Mouse (Mus musculus): ENCODE measurements around the gene Nr4a1. TPM values are rescaled to one million over a fixed set of nuclear protein-coding genes. Genes with fewer than 3 reads are reported as not detected.

Gene Nr4a1
- polyA plus RNA-seq, 1 experiment from 2014 or later: 2.2 TPM

GRCm38 (mm10) chr15:101221298-101222104 is 32.6 kb upstream of the Nr4a1 start:
- DNase-seq (ENCODE audit: low spot score) (peak; percentile 79), ATAC-seq (replicated peaks; ENCODE audit: insufficient number of reproducible peaks, low FRiP score, low TSS enrichment, low read depth) (peak; percentile 50)
- Histone ChIP-seq H3K4me2 (ENCODE audit: low read depth, low read length) (peak overlapping the region; percentile 44), H3K4me3 (ENCODE audit: low read depth, low read length) (peak overlapping the region; percentile 15; the same call in 1 of the 2 replicates), H3K9me3 (replicated peaks; ENCODE audit: control insufficient read depth, low read length) (no peaks in the 10 kb centered on the region), H3K4me1 (ENCODE audit: control insufficient read depth, insufficient read depth, low read length) (peaks cover 9% of the 10 kb centered on the region), H3K36me3 (replicated peaks; ENCODE audit: control insufficient read depth, insufficient read depth, low read depth, low read length) (no peaks in the 10 kb centered on the region), H3K9ac (replicated peaks; ENCODE audit: low read length) (peak overlapping the region; percentile 18), H3K27me3 (ENCODE audit: control insufficient read depth, insufficient read depth, low read length) (0 out of 2 replicates have a peak, but pooled peaks cover 2% of the 10 kb centered on the region), H3K27ac (replicated peaks; ENCODE audit: low read depth, low read length) (peak overlapping the region; percentile 44)
- WGBS: 2% methylated on average over 14 of the region's 14 CpGs

DNA sequence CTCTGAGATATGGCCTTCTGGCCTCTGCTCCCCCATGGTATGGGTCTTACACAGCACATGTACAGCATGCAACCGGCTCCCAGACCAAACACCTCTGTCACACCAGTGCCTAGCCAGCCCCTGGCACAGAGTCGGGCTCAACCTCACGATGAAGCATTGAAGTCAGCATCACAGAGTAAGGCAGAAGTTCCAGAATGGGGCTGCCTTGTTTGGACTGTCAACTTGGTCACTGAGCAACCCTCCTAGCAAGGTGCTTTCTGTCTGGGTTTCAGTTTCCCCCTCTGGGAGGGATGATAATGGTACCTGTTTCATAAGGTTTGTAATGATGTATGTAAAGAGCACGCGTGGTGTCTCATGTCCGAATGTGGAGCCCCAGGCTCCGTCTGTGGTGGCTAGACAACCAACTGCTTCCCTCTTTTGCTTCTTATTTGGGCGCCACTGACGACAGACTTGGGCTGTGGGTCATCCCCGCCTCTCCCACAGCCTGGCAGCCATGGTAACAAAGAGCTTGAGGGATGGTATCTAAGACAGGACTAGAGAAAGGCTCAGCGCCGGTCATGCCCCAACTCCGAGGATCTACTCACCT is 31.1 kb upstream of the Nr4a1 start:
- no peak overlapping the region for H3K27ac ChIP-seq (replicated peaks; ENCODE audit: low read depth, low read length)
- WGBS: 51% methylated on average over 13 of the region's 13 CpGs
- 0 out of 2 replicates have a peak overlapping the region, but pooled peaks have one; percentile 6 for H3K9ac ChIP-seq (replicated peaks; ENCODE audit: low read length)
- no peak for DNase-seq (ENCODE audit: low spot score)
- no peak overlapping the region for H3K4me2 ChIP-seq (ENCODE audit: low read depth, low read length)
- H3K9me3 ChIP-seq (replicated peaks; ENCODE audit: control insufficient read depth, low read length): no peaks in the 10 kb centered on the region
- no peaks in the 10 kb centered on the region for H3K36me3 ChIP-seq (replicated peaks; ENCODE audit: control insufficient read depth, insufficient read depth, low read depth, low read length)
- no peak overlapping the region for H3K4me3 ChIP-seq (ENCODE audit: low read depth, low read length)
- no peak for ATAC-seq (replicated peaks; ENCODE audit: insufficient number of reproducible peaks, low FRiP score, low TSS enrichment, low read depth)
- H3K4me1 ChIP-seq (ENCODE audit: control insufficient read depth, insufficient read depth, low read length): peaks cover 9% of the 10 kb centered on the region
- 0 out of 2 replicates have a peak, but pooled peaks cover 2% of the 10 kb centered on the region for H3K27me3 ChIP-seq (ENCODE audit: control insufficient read depth, insufficient read depth, low read length)

- H3K27me3 ChIP-seq (ENCODE audit: control insufficient read depth, insufficient read depth, low read length): 0 out of 2 replicates have a peak, but pooled peaks cover 2% of the 10 kb centered on the region
- 5% methylated on average over 5 of the region's 5 CpGs for WGBS
- H3K27ac ChIP-seq (replicated peaks; ENCODE audit: low read depth, low read length): peak overlapping the region; percentile 56; the same call in 1 of the 2 replicates
- H3K9ac ChIP-seq (replicated peaks; ENCODE audit: low read length): peak overlapping the region; percentile 87; the same call in 1 of the 2 replicates
- H3K4me1 ChIP-seq (ENCODE audit: control insufficient read depth, insufficient read depth, low read length): peaks cover 9% of the 10 kb centered on the region
- H3K9me3 ChIP-seq (replicated peaks; ENCODE audit: control insufficient read depth, low read length): no peaks in the 10 kb centered on the region
- H3K36me3 ChIP-seq (replicated peaks; ENCODE audit: control insufficient read depth, insufficient read depth, low read depth, low read length): no peaks in the 10 kb centered on the region
- ATAC-seq (replicated peaks; ENCODE audit: insufficient number of reproducible peaks, low FRiP score, low TSS enrichment, low read depth) (peak; percentile 4; the same call in 1 of the 2 replicates), DNase-seq (ENCODE audit: low spot score) (no peak)
- H3K4me3 ChIP-seq (ENCODE audit: low read depth, low read length): peak overlapping the region; percentile 89
- H3K4me2 ChIP-seq (ENCODE audit: low read depth, low read length): peak overlapping the region; percentile 91
Observed at GRCm38 (mm10) chr15:101223596-101223995, 30.5 kb upstream of the Nr4a1 start.

GRCm38 (mm10) chr15:101224006-101224906 is 29.8 kb upstream of the Nr4a1 start, which contains the start of gene Grasp:
TSS of gene Grasp (plus strand) at chr15:101224188.
- Histone ChIP-seq H3K27me3 (ENCODE audit: control insufficient read depth, insufficient read depth, low read length) (0 out of 2 replicates have a peak, but pooled peaks cover 2% of the 10 kb centered on the region), H3K27ac (replicated peaks; ENCODE audit: low read depth, low read length) (peak within 1 kb of the TSS; percentile 56), H3K4me1 (ENCODE audit: control insufficient read depth, insufficient read depth, low read length) (peaks cover 9% of the 10 kb centered on the region), H3K9me3 (replicated peaks; ENCODE audit: control insufficient read depth, low read length) (no peaks in the 10 kb centered on the region), H3K4me3 (ENCODE audit: low read depth, low read length) (peak within 1 kb of the TSS; percentile 89), H3K9ac (replicated peaks; ENCODE audit: low read length) (peak within 1 kb of the TSS; percentile 87), H3K4me2 (ENCODE audit: low read depth, low read length) (peak within 1 kb of the TSS; percentile 91), H3K36me3 (replicated peaks; ENCODE audit: control insufficient read depth, insufficient read depth, low read depth, low read length) (no peaks in the 10 kb centered on the region)
- ATAC-seq (replicated peaks; ENCODE audit: insufficient number of reproducible peaks, low FRiP score, low TSS enrichment, low read depth) (peak; percentile 74), DNase-seq (ENCODE audit: low spot score) (peak; percentile 91)
- WGBS: under 1% methylated on average over 74 of the region's 77 CpGs

DNA sequence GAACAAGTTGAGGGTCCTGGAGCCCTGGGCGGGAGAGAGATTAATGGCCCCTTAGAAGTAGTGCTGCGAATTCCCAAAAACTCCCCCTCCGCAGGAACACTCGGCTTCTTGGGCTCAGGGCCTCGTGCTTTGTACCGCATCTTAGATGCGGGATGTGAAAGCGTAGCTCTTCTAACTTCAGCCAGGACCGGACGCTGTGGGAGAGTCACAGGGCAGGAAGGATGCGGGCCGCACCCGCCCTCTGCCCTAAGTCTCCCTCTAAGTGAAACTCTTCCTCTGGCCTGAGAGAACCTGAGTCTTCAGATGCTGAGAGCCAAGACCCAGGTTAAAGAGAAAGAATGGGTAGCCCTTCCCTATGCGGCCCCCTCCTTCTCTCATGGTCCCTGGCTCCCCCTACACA is 29.1 kb upstream of the Nr4a1 start:
- Histone ChIP-seq H3K4me1 (ENCODE audit: control insufficient read depth, insufficient read depth, low read length) (peaks cover 9% of the 10 kb centered on the region), H3K27ac (replicated peaks; ENCODE audit: low read depth, low read length) (peak overlapping the region; percentile 10; the same call in 1 of the 2 replicates)

DNA sequence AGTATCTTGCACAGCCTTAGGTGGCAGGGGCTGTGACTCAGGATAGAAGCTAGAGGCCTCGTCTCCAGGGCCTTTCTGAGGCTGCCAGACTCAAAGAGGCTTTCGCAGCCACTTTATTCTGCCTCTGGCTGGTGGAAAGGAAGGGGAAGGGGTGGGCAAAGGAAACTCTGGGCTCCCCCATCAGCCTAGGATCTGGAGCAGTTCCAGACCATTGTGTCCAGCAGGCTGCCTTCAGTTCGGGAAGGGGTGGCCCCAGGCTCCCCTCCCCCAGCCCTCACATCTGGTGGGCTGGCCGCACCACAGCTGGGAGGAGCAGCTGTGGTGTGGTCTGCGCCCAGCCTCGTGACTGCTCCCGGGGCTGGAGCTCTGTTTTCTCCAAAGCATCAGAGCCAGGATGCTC is 26.1 kb upstream of the Nr4a1 start:
- 10% methylated on average over 7 of the region's 7 CpGs for WGBS
- no peak overlapping the region for H3K4me3 ChIP-seq (ENCODE audit: low read depth, low read length)
- peak overlapping the region; percentile 81 for H3K27ac ChIP-seq (replicated peaks; ENCODE audit: low read depth, low read length)
- DNase-seq (ENCODE audit: low spot score) (peak; percentile 74), ATAC-seq (replicated peaks; ENCODE audit: insufficient number of reproducible peaks, low FRiP score, low TSS enrichment, low read depth) (0 out of 2 replicates have a peak, but pooled peaks have one; percentile 54)
- H3K9me3 ChIP-seq (replicated peaks; ENCODE audit: control insufficient read depth, low read length): no peaks in the 10 kb centered on the region
- 0 out of 2 replicates have a peak, but pooled peaks cover 2% of the 10 kb centered on the region for H3K27me3 ChIP-seq (ENCODE audit: control insufficient read depth, insufficient read depth, low read length)
- peak overlapping the region; percentile 52 for H3K9ac ChIP-seq (replicated peaks; ENCODE audit: low read length)
- peaks cover 6% of the 10 kb centered on the region for H3K36me3 ChIP-seq (replicated peaks; ENCODE audit: control insufficient read depth, insufficient read depth, low read depth, low read length)
- no peaks in the 10 kb centered on the region; the same call in none of the 2 replicates for H3K4me1 ChIP-seq (ENCODE audit: control insufficient read depth, insufficient read depth, low read length)
- peak overlapping the region; percentile 13; the same call in 1 of the 2 replicates for H3K4me2 ChIP-seq (ENCODE audit: low read depth, low read length)

More for the DNA sequence above, 29.1 kb upstream of the Nr4a1 start:
- H3K4me2 ChIP-seq (ENCODE audit: low read depth, low read length): peak overlapping the region; percentile 91
- WGBS: 2% methylated on average over 14 of the region's 14 CpGs
- 0 out of 2 replicates have a peak, but pooled peaks cover 2% of the 10 kb centered on the region for H3K27me3 ChIP-seq (ENCODE audit: control insufficient read depth, insufficient read depth, low read length)
- no peaks in the 10 kb centered on the region for H3K36me3 ChIP-seq (replicated peaks; ENCODE audit: control insufficient read depth, insufficient read depth, low read depth, low read length)
- H3K4me3 ChIP-seq (ENCODE audit: low read depth, low read length): peak overlapping the region; percentile 89
- DNase-seq (ENCODE audit: low spot score) (no peak), ATAC-seq (replicated peaks; ENCODE audit: insufficient number of reproducible peaks, low FRiP score, low TSS enrichment, low read depth) (no peak)
- H3K9ac ChIP-seq (replicated peaks; ENCODE audit: low read length): peak overlapping the region; percentile 87
- no peaks in the 10 kb centered on the region for H3K9me3 ChIP-seq (replicated peaks; ENCODE audit: control insufficient read depth, low read length)

DNA sequence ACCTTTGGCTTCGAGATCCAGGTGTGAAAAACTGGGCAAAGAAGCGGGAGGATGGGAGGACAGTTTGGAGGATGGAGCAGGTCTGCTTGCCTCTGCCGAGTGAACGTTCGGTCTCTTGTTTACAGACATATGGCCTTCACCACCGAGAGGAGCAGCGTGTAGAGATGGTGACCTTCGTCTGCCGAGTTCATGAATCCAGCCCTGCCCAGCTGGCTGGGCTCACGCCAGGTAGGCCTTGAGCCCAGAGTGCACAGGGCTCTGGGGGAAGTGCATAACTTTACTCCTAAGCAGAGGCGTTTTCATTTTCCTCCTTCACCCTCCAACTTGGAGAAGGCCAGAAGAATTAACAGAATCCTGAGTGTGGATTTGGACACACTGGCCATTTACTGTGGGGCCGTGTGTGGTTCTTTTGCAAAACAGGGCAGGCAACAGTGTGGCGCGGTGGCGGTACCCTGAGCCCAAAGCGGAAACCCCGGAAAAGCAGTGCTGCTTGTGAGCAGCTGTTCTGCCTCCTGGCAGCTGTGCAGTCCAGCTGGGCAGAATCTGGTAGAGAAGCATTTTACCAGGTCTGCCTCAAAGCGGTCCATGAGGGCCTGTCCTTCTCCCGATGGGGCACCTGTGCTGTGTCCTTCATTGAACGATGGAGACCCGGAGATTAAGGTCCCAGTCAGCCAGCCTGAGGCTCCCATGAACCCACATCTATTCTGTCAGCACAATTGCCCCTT is 25.0 kb upstream of the Nr4a1 start:
- H3K9ac ChIP-seq (replicated peaks; ENCODE audit: low read length): no peak overlapping the region
- H3K27ac ChIP-seq (replicated peaks; ENCODE audit: low read depth, low read length): no peak overlapping the region
- 86% methylated on average over 21 of the region's 21 CpGs for WGBS
- no peaks in the 10 kb centered on the region for H3K27me3 ChIP-seq (ENCODE audit: control insufficient read depth, insufficient read depth, low read length)
- H3K9me3 ChIP-seq (replicated peaks; ENCODE audit: control insufficient read depth, low read length): no peaks in the 10 kb centered on the region
- H3K36me3 ChIP-seq (replicated peaks; ENCODE audit: control insufficient read depth, insufficient read depth, low read depth, low read length): peaks cover 6% of the 10 kb centered on the region
- DNase-seq (ENCODE audit: low spot score) (no peak), ATAC-seq (replicated peaks; ENCODE audit: insufficient number of reproducible peaks, low FRiP score, low TSS enrichment, low read depth) (no peak)
- no peaks in the 10 kb centered on the region; the same call in none of the 2 replicates for H3K4me1 ChIP-seq (ENCODE audit: control insufficient read depth, insufficient read depth, low read length)
- no peak overlapping the region for H3K4me3 ChIP-seq (ENCODE audit: low read depth, low read length)
- H3K4me2 ChIP-seq (ENCODE audit: low read depth, low read length): no peak overlapping the region

All from embryonic facial prominence, embryonic 11.5 days (tissue).